Mouse (Mus musculus) CH12.LX (cell line): ENCODE data around the gene Ly75.

Source experiments
- BHLHE40 ChIP-seq: IDR thresholded peaks from 2 replicates; pipeline ENCODE4 v1.6.1; 2011; ENCODE audit warnings: mild to moderate bottlenecking, low read depth, low read length, improper control_type of control experiment
- CHD1 ChIP-seq: IDR thresholded peaks from 2 replicates; pipeline ENCODE4 v1.6.1; 2012; ENCODE audit warnings: low read depth, low read length, improper control_type of control experiment, inconsistent platforms
- CHD2 ChIP-seq: IDR thresholded peaks from 2 replicates; pipeline ENCODE4 v1.6.1; 2011; ENCODE audit warnings: low read length, improper control_type of control experiment
- CTCF ChIP-seq, 2 experiments: IDR thresholded peaks in 1 of 2; conservative IDR thresholded peaks in 1 of 2; 2 replicates each; pipeline ENCODE4 v1.5.1; 2011 to 2012; ENCODE audit warnings: low read depth in 2 of 2, low read length in 2 of 2, improper control_type of control experiment in 1 of 2, inconsistent platforms in 1 of 2, mild to moderate bottlenecking in 1 of 2, moderate library complexity in 1 of 2
- JUND ChIP-seq: conservative IDR thresholded peaks from 2 replicates; pipeline ENCODE4 v1.6.1; 2011; ENCODE audit warnings: low read depth, low read length, improper control_type of control experiment
- MAFK ChIP-seq: IDR thresholded peaks from 2 replicates; pipeline ENCODE4 v1.6.1; 2011; ENCODE audit warnings: low read length, improper control_type of control experiment; ENCODE audit not compliant: insufficient replicate concordance
- MAX ChIP-seq: IDR thresholded peaks from 2 replicates; pipeline ENCODE4 v1.6.1; 2011; ENCODE audit warnings: low read length, improper control_type of control experiment
- MXI1 ChIP-seq: IDR thresholded peaks from 2 replicates; pipeline ENCODE4 v1.6.1; 2011; ENCODE audit warnings: mild to moderate bottlenecking, low read depth, low read length, improper control_type of control experiment
- POLR2A ChIP-seq: IDR thresholded peaks from 2 replicates; pipeline ENCODE4 v1.6.1; 2011; ENCODE audit warnings: low read depth, mild to moderate bottlenecking, improper control_type of control experiment, low read length
- SMC3 ChIP-seq: IDR thresholded peaks from 2 replicates; pipeline ENCODE4 v1.6.1; 2011; ENCODE audit warnings: low read depth, low read length, improper control_type of control experiment
- USF2 ChIP-seq: conservative IDR thresholded peaks from 2 replicates; pipeline ENCODE4 v1.6.1; 2011; ENCODE audit warnings: low read depth, low read length, improper control_type of control experiment
- ZKSCAN1 ChIP-seq: IDR thresholded peaks from 2 replicates; pipeline ENCODE4 v1.6.1; 2012; ENCODE audit warnings: low read depth, inconsistent platforms, low read length, improper control_type of control experiment, borderline replicate concordance

DNA sequence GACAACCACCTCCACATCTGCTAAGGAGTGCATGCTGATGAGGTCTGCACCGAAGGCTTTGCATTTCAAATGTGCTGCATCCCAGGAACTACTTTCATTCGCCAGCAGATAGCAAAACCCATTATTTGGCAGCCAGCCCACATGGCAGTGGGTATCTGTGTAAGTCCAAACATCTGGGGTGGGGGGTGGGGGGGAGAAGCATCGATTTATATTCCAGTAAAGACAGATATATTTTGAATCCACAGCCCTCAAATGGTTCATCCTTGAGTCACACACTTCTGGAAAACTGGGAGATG lies 27.8 kb downstream of the Ly75 start:
- TF ChIP-seq CTCF (conservative IDR thresholded peaks at IDR 0.05 in 1 of 2, IDR thresholded peaks at IDR 0.05 in 1 of 2; ENCODE audit: low read depth in 2 of 2, low read length in 2 of 2) (no peak), JUND (no peak), SMC3 (no peak), USF2 (no peak), POLR2A (no peak), MXI1 (no peak), CHD1 (no peak), MAFK (no peak), BHLHE40 (no peak), MAX (no peak), ZKSCAN1 (no peak), CHD2 (no peak)
